Mouse (Mus musculus): ENCODE results near the gene Rnf220.

DNA sequence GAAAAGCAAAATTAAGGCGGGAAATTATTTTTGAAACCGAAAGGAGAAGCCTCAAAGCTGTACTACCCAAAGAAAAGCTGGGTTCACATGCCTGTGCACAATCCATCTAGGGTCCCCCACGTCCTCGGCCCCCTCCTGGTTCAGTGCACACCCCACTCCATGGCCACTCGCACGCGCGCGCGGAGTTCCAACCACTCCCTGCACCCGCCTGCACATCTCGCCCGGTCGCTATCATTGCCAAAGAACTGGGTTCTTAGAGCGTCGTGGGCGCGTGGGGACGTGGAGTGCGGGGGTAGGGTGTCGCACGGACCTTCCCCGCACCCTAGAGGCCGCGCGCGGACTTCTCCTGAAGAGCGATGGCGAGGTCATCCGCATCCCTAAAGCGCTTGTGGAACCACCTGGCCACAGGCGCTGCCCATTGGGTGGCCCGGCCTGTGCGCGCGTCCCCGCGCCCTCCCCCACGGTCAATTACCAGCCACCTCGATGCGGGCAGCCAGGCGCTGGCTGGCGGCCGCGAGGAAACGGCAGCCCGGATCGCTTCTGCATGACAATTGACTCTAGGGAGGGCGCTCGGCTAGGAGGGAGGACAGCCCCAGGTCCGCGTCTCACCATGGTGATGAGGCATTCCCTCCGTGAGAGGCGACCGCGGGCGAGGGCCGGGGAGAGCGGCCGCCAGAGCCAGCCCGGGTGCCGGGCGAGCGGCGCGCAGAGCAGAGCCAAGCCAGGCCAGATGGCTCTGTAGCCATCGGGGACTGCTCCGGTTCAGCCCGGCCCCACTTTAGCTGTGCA is 12.4 kb downstream of the Rnf220 start:
- TF ChIP-seq POLR2A (IDR thresholded peaks at IDR 0.05; ENCODE audit: extremely low read depth, insufficient read depth, low read length) (no peak), CTCF (IDR thresholded peaks at IDR 0.05; ENCODE audit: low read depth, low read length) (no peak)

Data from liver, adult 2 months (tissue).